Mouse (Mus musculus): ENCODE measurements at regions not wholly inside any gene's neighbourhood (a gene's known extent, or its start where the extent isn't known, plus 50 kb on each side); places are given as distances from the start of the nearest gene placed in this dataset.
"Not testable (repeated sequence)": the region's sequence is repeated elsewhere in the genome, so short reads cannot be mapped to it uniquely, and the experiment has no call there.

DNA sequence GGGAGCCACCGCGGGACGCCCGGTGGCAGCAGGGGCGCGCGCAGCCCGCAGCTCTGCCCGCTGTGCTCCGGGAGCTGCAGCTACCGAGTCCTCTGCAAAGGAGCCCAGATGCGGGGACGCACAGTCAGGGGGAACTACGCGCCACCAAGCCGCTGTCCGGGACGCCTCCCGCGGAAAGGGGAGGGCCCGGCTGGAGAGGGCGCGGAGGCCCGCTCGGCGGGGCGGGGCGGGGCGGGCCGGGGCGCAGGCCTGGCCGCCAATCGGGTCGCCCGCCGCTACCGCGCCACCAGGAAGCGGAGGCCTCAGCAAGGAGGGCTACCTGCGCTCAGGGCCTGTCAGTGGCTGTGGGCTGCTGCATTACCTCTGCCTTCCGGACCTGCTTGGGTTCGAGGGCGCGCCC, 128.1 kb downstream of the 9030624G23Rik start:
- not testable (repeated sequence) for H3K9me3 ChIP-seq (ENCODE audit: control insufficient read depth, low read length); DNase-seq (ENCODE audit: low spot score, missing footprints); H3K27ac ChIP-seq (ENCODE audit: low read depth, low read length); H3K9ac ChIP-seq (ENCODE audit: low read length); H3K4me2 ChIP-seq; H3K36me3 ChIP-seq (ENCODE audit: control insufficient read depth, insufficient read depth, low read length); H3K27me3 ChIP-seq (ENCODE audit: control insufficient read depth, insufficient read depth, low read length); H3K4me1 ChIP-seq (ENCODE audit: control insufficient read depth, insufficient read depth, low read length)
- ATAC-seq (ENCODE audit: low FRiP score), result peak; percentile 72; the same call in 1 of the 2 replicates
- WGBS, result no CpG with 5 or more reads among the region's 44 CpGs
- H3K4me3 ChIP-seq (ENCODE audit: low read depth, low read length), result peak overlapping the region; percentile 26

Data from midbrain, embryonic 11.5 days (tissue).